Mouse (Mus musculus): ENCODE measurements around the gene Aktip. TPM values are rescaled to one million over a fixed set of nuclear protein-coding genes. Genes with fewer than 3 reads are reported as not detected.

Gene Aktip
- polyA plus RNA-seq, 1 experiment from 2014 or later, result 51.8 TPM

- Histone ChIP-seq H3K4me3 (replicated peaks) (no peak overlapping the region), H3K4me2 (no peak overlapping the region), H3K9ac (no peak overlapping the region), H3K27ac (no peak overlapping the region), H3K27me3 (replicated peaks) (no peaks in the 10 kb centered on the region), H3K4me1 (0 out of 2 replicates have a peak, but pooled peaks cover 4% of the 10 kb centered on the region), H3K36me3 (no peaks in the 10 kb centered on the region), H3K9me3 (no peaks in the 10 kb centered on the region)
- WGBS, result 52% methylated on average over 15 of the region's 15 CpGs
- ATAC-seq (ENCODE audit: insufficient read depth, low FRiP score, low read depth), result no peak
Measured at GRCm38 (mm10) chr8:91148643-91149178, 51.1 kb downstream of the Aktip start.

- Histone ChIP-seq H3K4me2 (0 out of 2 replicates have a peak overlapping the region, but pooled peaks have one; percentile 26), H3K27ac (no peak overlapping the region), H3K9ac (no peak overlapping the region), H3K4me3 (replicated peaks) (no peak overlapping the region), H3K36me3 (no peaks in the 10 kb centered on the region), H3K4me1 (0 out of 2 replicates have a peak, but pooled peaks cover 4% of the 10 kb centered on the region), H3K9me3 (no peaks in the 10 kb centered on the region), H3K27me3 (replicated peaks) (no peaks in the 10 kb centered on the region)
- WGBS, result 9% methylated on average over 6 of the region's 6 CpGs
- no peak for ATAC-seq (ENCODE audit: insufficient read depth, low FRiP score, low read depth)
Measured at GRCm38 (mm10) chr8:91147715-91148114, 52.1 kb downstream of the Aktip start.

GRCm38 (mm10) chr8:91140828-91141227, 58.9 kb downstream of the Aktip start:
- Histone ChIP-seq H3K4me3 (replicated peaks) (no peak overlapping the region), H3K27me3 (replicated peaks) (no peaks in the 10 kb centered on the region), H3K9ac (no peak overlapping the region), H3K9me3 (no peaks in the 10 kb centered on the region), H3K4me1 (no peaks in the 10 kb centered on the region), H3K4me2 (no peak overlapping the region), H3K27ac (no peak overlapping the region), H3K36me3 (no peaks in the 10 kb centered on the region)
- no peak for ATAC-seq (ENCODE audit: insufficient read depth, low FRiP score, low read depth)
- 68% methylated on average over 4 of the region's 4 CpGs for WGBS

DNA sequence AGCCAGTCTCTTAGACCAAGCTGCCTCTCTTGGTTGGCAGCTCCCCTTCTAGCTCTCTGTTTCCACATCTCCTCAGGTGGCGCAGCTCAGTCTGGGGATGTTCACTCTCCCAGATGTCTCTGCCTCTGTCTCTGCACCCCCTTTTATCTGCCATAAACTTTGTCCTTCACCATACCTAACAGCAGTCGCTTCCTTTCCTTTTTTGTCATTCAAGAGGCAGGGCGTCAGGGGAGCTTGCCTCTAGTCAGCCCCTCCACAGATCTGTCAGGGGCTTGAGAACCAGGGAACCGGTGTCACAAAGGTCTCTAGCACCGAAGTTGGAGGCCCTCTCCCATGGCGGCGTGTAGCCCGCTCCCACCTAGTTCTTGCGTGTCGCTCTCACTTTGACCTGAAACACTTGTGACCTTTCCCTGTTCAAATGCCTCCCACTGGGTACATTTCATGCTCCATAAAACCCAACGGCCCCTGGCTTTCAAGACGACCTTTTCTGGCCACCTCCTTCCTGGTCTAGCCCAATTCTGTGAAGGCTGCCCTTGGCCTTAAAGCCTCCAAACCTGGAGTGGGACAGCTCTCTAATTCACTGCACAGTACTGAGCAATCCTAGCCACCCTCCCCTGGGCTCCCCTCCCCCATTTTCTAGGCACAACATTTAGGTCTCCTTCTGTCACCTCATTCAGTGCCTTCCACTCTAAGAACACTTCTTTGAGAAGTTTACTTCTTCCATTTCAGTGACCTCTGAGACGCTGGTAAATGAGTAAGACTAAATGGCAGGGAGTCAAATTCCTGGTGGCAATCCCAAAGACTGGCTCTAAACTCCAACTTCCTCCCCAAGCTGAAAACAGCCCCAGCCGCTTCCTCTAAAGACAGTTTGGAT, 64.2 kb downstream of the Aktip start:
- no peak overlapping the region for H3K27ac ChIP-seq
- peaks cover 6% of the 10 kb centered on the region for H3K4me1 ChIP-seq
- no peak overlapping the region for H3K4me2 ChIP-seq
- H3K9ac ChIP-seq, result no peak overlapping the region
- no peaks in the 10 kb centered on the region for H3K27me3 ChIP-seq (replicated peaks)
- no peaks in the 10 kb centered on the region for H3K36me3 ChIP-seq
- H3K9me3 ChIP-seq, result no peaks in the 10 kb centered on the region
- ATAC-seq (ENCODE audit: insufficient read depth, low FRiP score, low read depth), result no peak
- H3K4me3 ChIP-seq (replicated peaks), result no peak overlapping the region
- 81% methylated on average over 14 of the region's 14 CpGs for WGBS

DNA sequence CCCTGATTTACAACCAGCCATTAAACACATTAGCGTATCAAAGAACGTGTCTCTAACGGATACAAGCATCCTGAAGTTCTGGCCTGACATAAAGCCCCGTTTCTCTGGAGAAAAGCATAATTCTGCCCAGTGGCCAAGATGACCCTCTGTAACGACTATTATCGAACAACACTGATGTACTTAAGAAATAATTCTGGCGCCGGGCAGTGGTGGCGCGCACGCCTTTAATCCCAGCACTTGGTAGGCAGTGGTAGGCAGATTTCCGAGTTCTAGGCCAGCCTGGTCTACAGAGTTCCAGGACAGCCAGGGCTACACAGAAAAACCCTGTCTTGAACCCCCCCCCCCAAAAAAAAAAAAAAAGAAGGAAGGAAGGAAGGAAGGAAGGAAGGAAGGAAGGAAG, 65.1 kb downstream of the Aktip start:
- Histone ChIP-seq H3K9me3 (no peaks in the 10 kb centered on the region), H3K4me1 (peaks cover 6% of the 10 kb centered on the region), H3K4me3 (replicated peaks) (peak overlapping the region; percentile 78), H3K27ac (peak overlapping the region; percentile 59), H3K4me2 (peak overlapping the region; percentile 46), H3K9ac (no peak overlapping the region), H3K36me3 (peaks cover 2% of the 10 kb centered on the region; the same call in 1 of the 2 replicates), H3K27me3 (replicated peaks) (no peaks in the 10 kb centered on the region)
- 46% methylated on average over 12 of the region's 12 CpGs for WGBS
- ATAC-seq (ENCODE audit: insufficient read depth, low FRiP score, low read depth), result no peak

DNA sequence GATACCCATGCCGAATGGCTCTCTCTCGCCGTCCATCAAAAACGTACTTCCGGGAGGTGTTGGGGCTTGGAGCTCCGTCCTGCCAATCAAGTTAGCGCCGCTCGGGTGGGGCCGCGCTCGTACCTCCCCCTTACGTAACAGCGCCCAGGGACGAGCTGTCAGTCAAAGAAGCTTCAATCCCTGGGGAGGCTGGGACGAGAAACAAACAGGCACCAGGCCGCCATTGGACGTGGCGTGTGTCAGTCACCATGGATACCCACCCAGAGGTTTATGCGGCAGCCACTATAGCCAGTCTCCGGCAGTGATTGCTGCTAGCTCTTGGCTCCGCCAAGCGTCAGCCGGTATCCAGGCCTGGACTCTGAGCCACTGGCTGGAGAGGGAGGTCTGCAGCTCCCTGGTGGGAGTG, 65.7 kb downstream of the Aktip start:
- 0% methylated on average over 24 of the region's 24 CpGs for WGBS
- Histone ChIP-seq H3K4me2 (peak overlapping the region; percentile 46), H3K9me3 (no peaks in the 10 kb centered on the region), H3K27me3 (replicated peaks) (no peaks in the 10 kb centered on the region), H3K27ac (peak overlapping the region; percentile 59), H3K4me1 (peaks cover 6% of the 10 kb centered on the region), H3K4me3 (replicated peaks) (peak overlapping the region; percentile 78), H3K36me3 (peaks cover 8% of the 10 kb centered on the region; the same call in 1 of the 2 replicates), H3K9ac (no peak overlapping the region)
- peak; percentile 98 for ATAC-seq (ENCODE audit: insufficient read depth, low FRiP score, low read depth)

DNA sequence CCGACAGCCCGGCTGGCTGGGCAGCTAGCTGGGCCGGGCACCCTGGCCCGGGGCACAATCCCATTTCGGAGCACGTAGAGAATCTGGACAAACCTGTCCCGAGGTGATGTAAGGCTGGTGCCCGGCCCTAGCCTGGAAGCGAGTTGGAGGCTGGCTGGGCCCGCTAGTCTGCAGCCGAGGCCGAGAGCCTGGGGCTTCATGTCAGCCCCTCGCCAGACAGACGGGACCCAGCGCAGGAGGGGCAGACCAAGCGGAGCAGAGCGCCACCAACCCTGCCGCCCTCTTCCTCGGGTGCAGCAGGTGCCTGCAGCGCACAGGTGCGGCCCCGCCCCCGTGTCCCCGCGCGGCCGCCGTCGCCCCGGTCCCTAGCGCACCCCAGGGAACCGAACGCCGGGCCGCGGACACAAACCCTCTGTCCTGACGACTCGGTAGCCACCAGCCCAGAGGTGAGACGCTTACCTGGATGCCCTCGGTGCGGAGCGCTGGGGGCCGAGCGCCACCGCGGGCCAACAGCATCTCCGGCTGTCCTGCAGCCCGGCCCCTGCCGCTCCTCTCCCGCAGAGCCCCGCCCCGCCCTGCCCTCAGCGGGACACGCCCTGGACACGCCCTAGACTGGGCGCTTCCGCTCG, 66.2 kb downstream of the Aktip start:
- Histone ChIP-seq H3K36me3 (peaks cover 9% of the 10 kb centered on the region; the same call in 1 of the 2 replicates), H3K27me3 (replicated peaks) (no peaks in the 10 kb centered on the region), H3K4me1 (peaks cover 6% of the 10 kb centered on the region), H3K9me3 (no peaks in the 10 kb centered on the region), H3K4me2 (peak overlapping the region; percentile 63), H3K4me3 (replicated peaks) (peak overlapping the region; percentile 78), H3K9ac (peak overlapping the region; percentile 68), H3K27ac (peak overlapping the region; percentile 74)
- ATAC-seq (ENCODE audit: insufficient read depth, low FRiP score, low read depth), result peak; percentile 61
- under 1% methylated on average over 52 of the region's 58 CpGs for WGBS

GRCm38 (mm10) chr8:91132731-91133130, 67.0 kb downstream of the Aktip start:
- WGBS, result 66% methylated on average over 4 of the region's 4 CpGs
- Histone ChIP-seq H3K27ac (peak overlapping the region; percentile 74; the same call in 1 of the 2 replicates), H3K4me1 (peaks cover 6% of the 10 kb centered on the region), H3K9ac (no peak overlapping the region), H3K36me3 (peaks cover 14% of the 10 kb centered on the region), H3K4me3 (replicated peaks) (peak overlapping the region; percentile 78), H3K4me2 (peak overlapping the region; percentile 63), H3K27me3 (replicated peaks) (no peaks in the 10 kb centered on the region), H3K9me3 (no peaks in the 10 kb centered on the region)
- no peak for ATAC-seq (ENCODE audit: insufficient read depth, low FRiP score, low read depth)

- ATAC-seq (ENCODE audit: insufficient read depth, low FRiP score, low read depth), result no peak
- no peaks in the 10 kb centered on the region for H3K27me3 ChIP-seq (replicated peaks)
- no peaks in the 10 kb centered on the region; the same call in 1 of the 2 replicates for H3K4me1 ChIP-seq
- H3K9me3 ChIP-seq, result no peaks in the 10 kb centered on the region
- peaks cover 37% of the 10 kb centered on the region for H3K36me3 ChIP-seq
- WGBS, result 88% methylated on average over 8 of the region's 8 CpGs
- H3K27ac ChIP-seq, result no peak overlapping the region
- no peak overlapping the region for H3K4me3 ChIP-seq (replicated peaks)
- no peak overlapping the region for H3K4me2 ChIP-seq
- H3K9ac ChIP-seq, result no peak overlapping the region
Measured at GRCm38 (mm10) chr8:91126786-91127185, 73.0 kb downstream of the Aktip start.

DNA sequence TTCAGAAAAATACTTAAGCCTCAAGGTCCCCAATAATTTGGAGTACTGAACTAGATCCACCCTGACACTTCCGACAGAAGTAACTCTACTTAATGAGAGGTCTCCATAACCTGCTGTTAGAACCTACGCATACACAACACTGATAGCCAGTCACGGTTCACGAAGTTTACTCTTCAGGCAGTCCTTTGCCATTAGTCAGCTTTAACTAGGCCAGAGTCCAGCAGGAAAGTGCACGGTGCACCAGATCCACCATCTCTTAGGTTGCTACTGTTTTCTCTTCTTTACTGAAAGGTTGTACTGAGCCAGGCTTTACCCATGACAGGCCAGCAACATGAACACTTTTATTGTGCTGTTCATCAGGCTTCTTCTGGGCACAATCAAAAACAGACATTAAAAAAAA, 75.5 kb downstream of the Aktip start:
- H3K4me3 ChIP-seq (replicated peaks), result no peak overlapping the region
- 85% methylated on average over 5 of the region's 5 CpGs for WGBS
- H3K27ac ChIP-seq, result no peak overlapping the region
- no peaks in the 10 kb centered on the region for H3K9me3 ChIP-seq
- H3K27me3 ChIP-seq (replicated peaks), result no peaks in the 10 kb centered on the region
- no peaks in the 10 kb centered on the region for H3K4me1 ChIP-seq
- H3K36me3 ChIP-seq, result peaks cover 45% of the 10 kb centered on the region
- H3K9ac ChIP-seq, result no peak overlapping the region
- no peak for ATAC-seq (ENCODE audit: insufficient read depth, low FRiP score, low read depth)
- no peak overlapping the region for H3K4me2 ChIP-seq

DNA sequence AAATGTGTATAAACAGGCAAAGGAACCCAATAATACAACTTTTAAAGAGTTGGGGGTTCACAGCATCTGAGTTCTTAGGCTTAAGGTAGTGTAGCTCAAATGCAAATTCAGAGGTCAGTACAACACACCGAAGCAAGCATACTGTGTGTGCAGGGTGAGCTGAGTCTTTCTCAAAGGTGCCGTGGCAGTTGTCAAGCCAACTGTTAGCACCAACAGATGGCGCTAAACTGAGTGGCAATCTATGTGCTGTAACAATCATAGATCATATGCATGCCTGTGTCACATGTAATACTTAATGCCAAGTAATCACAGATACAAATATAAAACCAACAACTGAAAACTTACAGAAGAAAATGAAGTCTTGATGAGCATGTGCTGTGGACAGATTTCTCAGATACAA, 81.6 kb downstream of the Aktip start:
- Histone ChIP-seq H3K27ac (no peak overlapping the region), H3K27me3 (replicated peaks) (no peaks in the 10 kb centered on the region), H3K4me3 (replicated peaks) (no peak overlapping the region), H3K4me2 (no peak overlapping the region), H3K36me3 (peaks cover 27% of the 10 kb centered on the region), H3K4me1 (no peaks in the 10 kb centered on the region), H3K9me3 (no peaks in the 10 kb centered on the region), H3K9ac (no peak overlapping the region)
- WGBS, result 75% methylated on average over 3 of the region's 3 CpGs
- no peak for ATAC-seq (ENCODE audit: insufficient read depth, low FRiP score, low read depth)

- peaks cover 22% of the 10 kb centered on the region for H3K36me3 ChIP-seq
- 97% methylated on average over 4 of the region's 4 CpGs for WGBS
- ATAC-seq (ENCODE audit: insufficient read depth, low FRiP score, low read depth), result no peak
Measured at GRCm38 (mm10) chr8:91117537-91117936, 82.2 kb downstream of the Aktip start.

More at GRCm38 (mm10) chr8:91117537-91117936, 82.2 kb downstream of the Aktip start:
- Histone ChIP-seq H3K9me3 (no peaks in the 10 kb centered on the region), H3K27me3 (replicated peaks) (no peaks in the 10 kb centered on the region), H3K9ac (no peak overlapping the region), H3K27ac (no peak overlapping the region), H3K4me3 (replicated peaks) (no peak overlapping the region), H3K4me1 (no peaks in the 10 kb centered on the region), H3K4me2 (no peak overlapping the region)

Data from stomach, embryonic 15.5 days (tissue).